Mouse (Mus musculus): ENCODE results near the gene Olfr477.
"Not testable (repeated sequence)": the region's sequence is repeated elsewhere in the genome, so short reads cannot be mapped to it uniquely, and the experiment has no call there.

Olfr477 gene

GRCm38 (mm10) chr7:107986393-107986792, at the start of gene Olfr477:
Olfr477 (plus strand) TSS chr7:107986693.
- no peak for DNase-seq (ENCODE audit: extremely low read depth, low read depth, low spot score)

GRCm38 (mm10) chr7:107952539-107952938, 34.0 kb upstream of the Olfr477 start:
- not testable (repeated sequence) for DNase-seq (ENCODE audit: extremely low read depth, low read depth, low spot score)

- DNase-seq (ENCODE audit: extremely low read depth, low read depth, low spot score), result no peak
Measured at GRCm38 (mm10) chr7:107954343-107954742, 32.1 kb upstream of the Olfr477 start, which contains the start of gene Olfr474. Olfr474 (plus strand) TSS chr7:107954643.

- DNase-seq (ENCODE audit: extremely low read depth, low read depth, low spot score), result no peak
Measured at GRCm38 (mm10) chr7:107964503-107964902, 22.0 kb upstream of the Olfr477 start, which contains the start of gene Olfr476. Olfr476 (plus strand) TSS chr7:107964803.

- DNase-seq (ENCODE audit: extremely low read depth, low read depth, low spot score), result not testable (repeated sequence)
Measured at GRCm38 (mm10) chr7:108014256-108014655, 27.8 kb downstream of the Olfr477 start.

DNA sequence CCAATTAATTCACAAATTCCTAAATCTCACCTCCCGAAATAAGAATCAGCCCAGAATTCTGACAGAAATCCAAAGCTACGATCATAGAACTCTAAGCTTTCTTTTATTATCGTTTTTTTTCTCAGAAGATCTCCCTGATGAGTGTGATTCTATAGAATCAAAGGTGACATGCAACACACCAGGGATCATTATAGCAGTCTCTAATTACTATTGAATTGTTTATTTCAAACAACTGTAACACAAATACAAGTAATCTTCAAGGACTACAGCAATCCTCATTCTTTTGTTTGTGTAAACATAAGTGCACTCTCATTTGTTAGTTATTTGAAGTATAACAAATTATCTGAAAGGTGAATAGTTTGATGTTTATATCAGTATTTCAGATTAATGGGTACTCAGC, 47.4 kb downstream of the Olfr477 start, which contains the start of gene Olfr478:
TSS of gene Olfr478 (minus strand) at position 101 of the 400 bp plus-strand sequence.
- DNase-seq (ENCODE audit: extremely low read depth, low read depth, low spot score), result no peak

Measured in fat pad, adult 2 months (tissue).